Mouse (Mus musculus) CD8-positive naive resting alpha-beta T cell, adult 2 months (primary cell): Measurements from ENCODE around the gene Cd93.

ENCODE experiments used
- DNase-seq, 2 experiments: peaks; one replicate each; pipeline ENCODE4 v3.0.0; 2022; ENCODE audit warnings: low read depth in 2 of 2, low spot score in 2 of 2

Cd93 gene

DNA sequence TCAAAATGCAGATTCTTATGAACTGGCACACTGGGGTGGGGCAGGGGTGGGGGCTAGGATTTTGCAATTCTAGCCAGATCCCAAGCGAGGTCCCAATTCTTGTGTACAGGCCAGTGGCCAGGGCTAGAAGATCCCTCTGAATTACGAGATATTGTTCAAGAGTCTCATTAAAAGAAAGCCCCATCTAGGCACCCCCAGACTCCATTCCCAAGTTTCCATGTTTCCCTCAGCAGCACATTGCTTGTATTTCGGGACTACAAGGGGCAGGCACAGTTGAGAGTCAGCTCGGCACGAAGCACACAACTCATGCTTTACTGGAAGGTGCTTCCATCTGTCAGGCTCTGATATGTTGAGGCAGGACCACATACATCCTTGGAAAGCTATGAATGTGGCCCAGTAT, 38.5 kb downstream of the Cd93 start:
- DNase-seq = no peak

DNA sequence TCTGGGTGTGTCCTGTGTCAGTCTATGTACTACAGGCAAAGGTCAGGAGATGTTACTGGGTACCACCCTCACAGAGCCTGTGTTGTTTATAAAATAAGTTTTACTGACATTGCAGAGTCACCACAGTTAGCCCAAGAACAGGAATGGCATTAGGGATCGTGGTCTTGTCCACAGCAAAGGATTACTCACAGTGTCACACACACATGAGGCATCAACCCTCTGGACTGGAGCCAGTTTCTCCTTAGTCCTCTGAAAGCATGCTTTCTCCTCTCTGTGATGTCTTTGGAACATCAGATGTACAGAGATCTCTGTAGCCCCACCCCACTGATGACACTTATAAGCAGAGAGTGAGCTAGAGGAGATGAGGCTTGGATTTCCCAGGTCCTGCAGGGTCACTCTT, 41.1 kb downstream of the Cd93 start:
- DNase-seq = no peak

- DNase-seq = no peak
These were observed 44.3 kb downstream of the Cd93 start for GRCm38 (mm10) chr2:148398901-148399685.

- DNase-seq = no peak
These were observed 45.6 kb downstream of the Cd93 start for GRCm38 (mm10) chr2:148397784-148398100.

DNA sequence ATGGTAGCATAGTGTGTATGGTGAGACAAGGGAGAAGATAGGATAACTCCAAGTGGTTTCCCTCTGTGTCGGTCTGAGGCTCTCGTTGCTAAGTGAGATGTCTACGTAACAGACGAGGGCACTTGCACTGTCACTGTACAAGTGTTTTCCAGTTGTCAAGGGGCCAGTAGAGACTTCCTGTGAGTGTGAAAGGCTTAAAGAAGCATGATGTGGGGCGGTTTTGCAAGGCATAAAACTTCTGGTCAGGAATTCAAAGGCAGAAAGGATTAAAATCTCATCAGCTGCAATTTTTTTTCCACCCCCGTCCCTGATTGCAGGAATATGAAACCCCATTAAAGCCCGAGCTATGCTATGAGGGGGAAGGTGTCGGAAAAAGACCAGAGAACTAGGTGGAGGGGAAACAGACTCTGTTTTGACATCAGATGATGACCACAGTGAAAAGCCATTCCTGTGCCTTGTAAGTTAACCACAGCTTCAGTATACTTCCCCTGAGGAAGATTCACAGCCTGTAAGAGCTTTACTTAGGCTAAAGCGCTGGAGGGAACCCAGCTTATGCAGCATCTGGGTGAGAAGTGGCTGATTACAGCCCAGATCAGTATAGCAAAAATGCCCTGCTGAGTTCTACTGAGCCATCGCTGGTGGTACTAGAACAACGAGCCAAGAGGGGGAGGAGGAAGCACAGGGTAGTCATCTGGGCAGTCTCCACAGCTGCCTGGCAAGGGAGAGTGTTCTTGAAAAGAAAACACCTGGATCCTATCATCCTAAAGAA, 46.2 kb downstream of the Cd93 start:
- no peak for DNase-seq

GRCm38 (mm10) chr2:148396209-148396608, 47.2 kb downstream of the Cd93 start:
- DNase-seq = no peak

DNA sequence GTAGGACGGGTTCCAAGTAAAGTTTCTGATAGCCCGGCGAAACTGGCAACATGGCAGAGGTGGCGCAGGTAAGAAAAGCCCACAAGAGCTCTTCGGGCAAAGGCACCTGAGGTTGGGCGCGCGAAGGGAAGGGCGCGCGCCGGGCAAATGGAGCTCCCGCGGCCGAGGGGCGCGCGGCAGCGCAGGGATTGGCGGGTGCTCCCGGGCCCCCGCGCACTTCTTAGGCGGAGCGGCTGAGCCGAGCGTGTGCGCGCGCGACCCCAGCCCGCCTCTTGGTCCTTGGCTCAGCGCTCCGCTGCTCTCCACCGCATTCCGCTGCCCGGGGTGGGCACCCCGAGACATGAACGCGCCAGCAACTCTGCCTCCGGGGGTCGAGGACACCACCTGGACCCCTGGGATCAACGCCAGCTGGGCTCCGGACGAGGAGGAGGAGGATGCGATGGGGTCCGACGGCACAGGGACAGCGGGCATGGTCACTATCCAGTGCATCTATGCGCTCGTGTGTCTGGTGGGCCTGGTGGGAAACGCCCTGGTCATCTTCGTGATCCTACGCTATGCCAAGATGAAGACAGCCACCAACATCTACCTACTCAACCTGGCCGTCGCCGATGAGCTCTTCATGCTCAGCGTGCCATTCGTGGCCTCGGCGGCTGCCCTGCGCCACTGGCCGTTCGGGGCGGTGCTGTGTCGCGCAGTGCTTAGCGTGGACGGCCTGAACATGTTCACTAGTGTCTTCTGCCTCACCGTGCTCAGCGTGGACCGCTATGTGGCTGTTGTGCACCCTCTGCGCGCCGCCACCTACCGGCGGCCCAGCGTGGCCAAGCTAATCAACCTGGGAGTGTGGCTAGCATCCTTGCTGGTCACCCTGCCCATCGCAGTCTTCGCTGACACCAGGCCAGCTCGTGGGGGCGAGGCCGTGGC, 48.0 kb downstream of the Cd93 start, which contains the start of gene Sstr4:
TSS of gene Sstr4 (plus strand) at position 214 of the 921 bp plus-strand sequence.
- DNase-seq = no peak

DNA sequence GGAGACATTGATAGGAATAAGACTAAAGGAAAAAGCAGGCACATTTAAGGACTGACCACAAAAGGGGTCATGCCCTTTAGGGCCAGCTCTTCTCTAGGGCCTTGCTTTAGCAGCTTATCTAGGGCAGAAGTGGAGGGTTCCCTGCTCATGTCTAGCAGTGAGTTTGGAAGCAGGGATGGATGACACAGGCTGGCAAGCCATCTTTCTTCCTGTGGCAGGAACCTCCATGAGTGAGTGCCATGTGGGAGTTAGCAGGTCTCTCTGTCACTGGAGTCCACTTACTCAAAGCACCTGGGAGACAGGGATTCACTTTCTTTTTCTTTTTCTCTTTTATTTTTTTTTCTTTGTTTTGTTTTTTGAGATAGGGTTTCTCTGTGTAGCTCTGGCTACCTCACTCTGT, 49.5 kb downstream of the Cd93 start:
- DNase-seq = no peak

GRCm38 (mm10) chr2:148393149-148393548, 50.2 kb downstream of the Cd93 start:
- no peak for DNase-seq

GRCm38 (mm10) chr2:148387652-148388581, 55.4 kb downstream of the Cd93 start:
- no peak for DNase-seq

GRCm38 (mm10) chr2:148386927-148387326, 56.4 kb downstream of the Cd93 start:
- DNase-seq = no peak
